In the genomic region with DNA sequence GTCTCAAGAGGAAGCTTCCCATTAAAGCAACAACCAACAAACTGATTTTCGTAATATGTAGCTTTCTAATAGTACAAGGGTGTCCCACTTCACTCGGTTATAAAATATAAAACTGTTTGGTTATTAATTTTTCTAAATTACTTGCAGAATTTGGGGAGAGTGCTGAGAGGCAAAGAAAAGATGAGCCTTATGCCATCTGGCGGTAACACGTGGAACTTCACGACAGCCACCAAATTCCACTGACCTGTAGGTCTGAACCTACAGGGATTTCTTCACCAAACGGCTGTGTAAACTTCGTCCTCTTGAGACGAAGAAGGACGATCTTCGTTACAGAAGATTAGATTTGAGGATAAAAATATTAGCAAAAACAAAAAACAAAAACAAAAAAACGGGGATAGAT, we compare ENCODE assay signal across 8 mouse cellular contexts.
DNase-seq lines count a peak whose midpoint lies in the region; ATAC-seq and TF ChIP-seq lines count a peak whose summit lies in the region.

No protein-coding gene starts in this region.

- H3K27ac ChIP-seq in forebrain, postnatal 0 days (ENCODE audit: low read depth, low read length), result no peak overlapping the region
- H3K27ac ChIP-seq in liver, embryonic 14.5 days, result peak overlapping the region; percentile 78
- H3K27ac ChIP-seq in neural tube, embryonic 12.5 days, result no peak overlapping the region

- peaks cover 48% of the 10 kb centered on the region for H3K27me3 ChIP-seq in forebrain, postnatal 0 days (ENCODE audit: insufficient read depth, low read length)
- peaks cover 40% of the 10 kb centered on the region for H3K27me3 ChIP-seq in liver, embryonic 14.5 days (ENCODE audit: control insufficient read depth, insufficient read depth, low read length)
- peaks cover 10% of the 10 kb centered on the region; the same call in 1 of the 2 replicates for H3K27me3 ChIP-seq in neural tube, embryonic 12.5 days (replicated peaks)

- peak; percentile 71 for TF ChIP-seq CTCF in forebrain, postnatal 0 days (IDR thresholded peaks at IDR 0.05; ENCODE audit: low read depth)
- peak; percentile 76 for TF ChIP-seq CTCF in liver, embryonic 14.5 days (IDR thresholded peaks at IDR 0.05; ENCODE audit: low read depth)

- no peak overlapping the region for H3K4me3 ChIP-seq in forebrain, postnatal 0 days (ENCODE audit: low read depth, low read length)
- H3K4me3 ChIP-seq in liver, embryonic 14.5 days (ENCODE audit: insufficient read depth in 1 of 2, low read depth in 2 of 2, low read length in 2 of 2), result peak overlapping the region; percentile 54 to 58; a peak in 2 of 4 replicates
- H3K4me3 ChIP-seq in neural tube, embryonic 12.5 days, result no peak overlapping the region

- H3K4me1 ChIP-seq in forebrain, postnatal 0 days (ENCODE audit: insufficient read depth), result no peaks in the 10 kb centered on the region
- H3K4me1 ChIP-seq in liver, embryonic 14.5 days (replicated peaks; ENCODE audit: control insufficient read depth in 2 of 2, insufficient read depth in 2 of 2, low read length in 1 of 2), result peaks cover 7 to 23% of the 10 kb centered on the region in 2 experiments
- peaks cover 33% of the 10 kb centered on the region for H3K4me1 ChIP-seq in neural tube, embryonic 12.5 days

- intact Hi-C loops in heart, postnatal 25 days (cut with DNase I), result no loop called here

- peak; percentile 72 to 79 for DNase-seq in heart, adult 18-20 months
- DNase-seq in heart, postnatal 25 days (ENCODE audit: low spot score), result no peak
- DNase-seq in adrenal gland, postnatal 25 days, result peak; percentile 33
- peak; percentile 79 for DNase-seq in forebrain, postnatal 0 days
- DNase-seq in induced T-regulatory cell, adult 2 months (ENCODE audit: low read depth), result peak; percentile 84
- DNase-seq in liver, embryonic 14.5 days (ENCODE audit: low read depth in 3 of 3, low spot score in 3 of 3), result peak; percentile 56 to 72 (median 67)
- no peak for DNase-seq in Muller cell, postnatal 12 days (ENCODE audit: inconsistent ontology term)

- no peak overlapping the region for H3K9ac ChIP-seq in forebrain, postnatal 0 days
- H3K9ac ChIP-seq in liver, embryonic 14.5 days (replicated peaks), result peak overlapping the region; percentile 65
- no peak overlapping the region for H3K9ac ChIP-seq in neural tube, embryonic 12.5 days

- ATAC-seq in forebrain, postnatal 0 days, result no peak
- peak; percentile 67 for ATAC-seq in liver, embryonic 14.5 days (ENCODE audit: insufficient read depth)
- ATAC-seq in neural tube, embryonic 12.5 days (ENCODE audit: low FRiP score, low read depth), result no peak

- WGBS in forebrain, postnatal 0 days, result 2% methylated on average over 11 of the region's 11 CpGs
- WGBS in liver, embryonic 14.5 days (ENCODE audit: insufficient replicate concordance), result under 1% methylated on average over 11 of the region's 11 CpGs
- under 1% methylated on average over 11 of the region's 11 CpGs for WGBS in neural tube, embryonic 12.5 days

- no peaks in the 10 kb centered on the region for H3K36me3 ChIP-seq in forebrain, postnatal 0 days (ENCODE audit: insufficient read depth)
- H3K36me3 ChIP-seq in liver, embryonic 14.5 days (replicated peaks; ENCODE audit: control insufficient read depth, insufficient read depth, low read depth), result no peaks in the 10 kb centered on the region
- no peaks in the 10 kb centered on the region for H3K36me3 ChIP-seq in neural tube, embryonic 12.5 days

- no peak overlapping the region for H3K4me2 ChIP-seq in forebrain, postnatal 0 days (ENCODE audit: low read depth)
- peak overlapping the region; percentile 79 for H3K4me2 ChIP-seq in liver, embryonic 14.5 days (ENCODE audit: low read depth)
- H3K4me2 ChIP-seq in neural tube, embryonic 12.5 days (replicated peaks), result peak overlapping the region; percentile 63

- H3K9me3 ChIP-seq in forebrain, postnatal 0 days (ENCODE audit: low read length), result no peaks in the 10 kb centered on the region
- no peaks in the 10 kb centered on the region for H3K9me3 ChIP-seq in liver, embryonic 14.5 days (ENCODE audit: control insufficient read depth, low read length)
- no peaks in the 10 kb centered on the region for H3K9me3 ChIP-seq in neural tube, embryonic 12.5 days

- no peak for TF ChIP-seq EP300 in liver, embryonic 14.5 days (IDR thresholded peaks at IDR 0.05; ENCODE audit: low read depth)

Comparison
In these comparisons a context has a peak if more than half of its experiments do, and no peak if none do; other contexts are left out.
1. DNase-seq: peak in heart, adult 18-20 months (2 of 2), adrenal gland, postnatal 25 days (single experiment), forebrain, postnatal 0 days (single experiment), induced T-regulatory cell, adult 2 months (single experiment) and liver, embryonic 14.5 days (3 of 3); none in heart, postnatal 25 days (single experiment) and Muller cell, postnatal 12 days (single experiment).
2. H3K4me3 ChIP-seq: peak in liver, embryonic 14.5 days (2 of 2); none in forebrain, postnatal 0 days (single experiment) and neural tube, embryonic 12.5 days (single experiment).